Mouse (Mus musculus) small intestine, adult 2 months (tissue): ENCODE data around the gene Gpr88. TPM values are rescaled to one million over a fixed set of nuclear protein-coding genes. Genes with fewer than 3 reads are reported as not detected.

ENCODE experiments used
- H3K27ac ChIP-seq: fragments of 200-500 bp; 2 replicates; pipeline ENCODE4 v1.5.1; 2012; ENCODE audit warnings: low read depth, low read length, control low read depth, inconsistent platforms; ENCODE audit not compliant: insufficient read depth
- H3K27me3 ChIP-seq: fragments of 200-500 bp; 2 replicates; pipeline ENCODE4 v1.6.1; 2012; ENCODE audit warnings: mild to moderate bottlenecking, moderate library complexity, low read length, inconsistent platforms; ENCODE audit not compliant: control insufficient read depth, insufficient read depth
- H3K36me3 ChIP-seq: fragments of 200-500 bp; 2 replicates; pipeline ENCODE4 v1.6.1; 2012; ENCODE audit warnings: mild to moderate bottlenecking, low read length, control low read depth, inconsistent platforms; ENCODE audit not compliant: control insufficient read depth, insufficient read depth
- H3K4me1 ChIP-seq: fragments of 200-500 bp; 2 replicates; pipeline ENCODE4 v1.6.1; 2012; ENCODE audit warnings: low read length, inconsistent platforms, mixed read lengths; ENCODE audit not compliant: control insufficient read depth, insufficient read depth, insufficient read length
- H3K4me3 ChIP-seq: fragments of 200-500 bp; 2 replicates; pipeline ENCODE4 v1.5.1; 2012; ENCODE audit warnings: low read depth, mild to moderate bottlenecking, control low read depth, inconsistent platforms, low read length, moderate library complexity
- CTCF ChIP-seq: fragments of 200-500 bp; IDR thresholded peaks from 2 replicates; pipeline ENCODE4 v1.5.1; 2012; ENCODE audit warnings: low read depth, mild to moderate bottlenecking, control low read depth, inconsistent platforms, low read length, moderate library complexity, mixed read lengths; ENCODE audit not compliant: insufficient replicate concordance, insufficient read length; ENCODE audit errors: extremely low read depth
- POLR2A ChIP-seq: fragments of 200-500 bp; IDR thresholded peaks from 2 replicates; pipeline ENCODE4 v1.6.1; 2012; ENCODE audit warnings: low read depth, mild to moderate bottlenecking, control low read depth, inconsistent platforms, low read length, moderate library complexity
- WGBS: fragments of 180-500 bp; shearing (Covaris S2); methylation state at CpG from one replicate; pipeline ENCODE4 v1.1.7; 2018; 5-methylcytosine and 5-hydroxymethylcytosine counted together
- polyA plus RNA-seq: library from polyadenylated mRNA; depleted of rRNA; stranded (reverse); fragments of >200 nt; gene quantifications from 2 replicates; pipeline ENCODE4 v1.2.3, GENCODE M21; 2012

The Gpr88 gene
- polyA plus RNA-seq, 1 experiment, result 0.63 TPM

DNA sequence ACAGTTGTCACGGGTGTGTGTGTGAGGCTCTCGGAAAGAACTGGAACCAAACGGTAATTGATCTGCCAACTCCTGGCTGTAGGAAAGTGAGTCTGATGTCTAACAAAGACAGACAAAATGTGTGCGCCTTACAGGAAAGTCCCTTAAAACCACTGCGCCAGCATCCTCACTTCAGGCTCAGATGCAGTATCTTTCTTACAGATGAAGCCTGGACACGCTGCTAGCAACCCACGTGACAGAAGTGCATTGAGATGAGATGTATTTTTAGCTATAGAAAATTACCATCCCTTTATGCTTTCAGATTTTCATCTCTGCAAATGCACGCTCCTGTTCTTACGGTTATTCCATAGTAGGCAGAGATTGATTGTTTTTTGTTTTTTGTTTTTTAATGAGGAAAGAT, 10.6 kb downstream of the Gpr88 start:
- no peak overlapping the region for H3K27ac ChIP-seq
- WGBS, result 85% methylated on average over 9 of the region's 9 CpGs
- TF ChIP-seq POLR2A (no peak), CTCF (no peak)
- H3K36me3 ChIP-seq, result no peaks in the 10 kb centered on the region
- no peak overlapping the region for H3K4me3 ChIP-seq
- H3K4me1 ChIP-seq, result no peaks in the 10 kb centered on the region
- H3K27me3 ChIP-seq, result no peaks in the 10 kb centered on the region

DNA sequence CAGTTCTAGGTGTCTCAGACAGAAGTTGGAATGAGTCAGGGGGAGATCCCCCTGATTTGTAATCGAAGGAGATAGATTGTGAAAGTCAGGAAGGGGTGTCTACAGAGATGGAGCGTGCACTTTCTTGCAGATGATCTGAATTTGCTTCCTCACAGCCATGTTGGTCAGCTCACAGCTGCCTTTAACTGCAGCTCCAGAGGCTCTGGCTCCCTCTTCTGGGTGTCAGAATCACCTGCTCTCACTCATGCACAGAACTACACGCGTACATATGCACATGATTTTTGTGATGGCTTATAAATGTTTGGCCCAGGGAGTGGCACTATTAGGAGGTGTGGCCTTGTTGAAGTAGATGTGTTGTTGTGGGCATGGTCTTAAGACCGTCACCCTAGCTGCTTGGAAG, 15.8 kb downstream of the Gpr88 start:
- H3K4me3 ChIP-seq, result no peak overlapping the region
- H3K27me3 ChIP-seq, result no peaks in the 10 kb centered on the region
- TF ChIP-seq POLR2A, result no peak
- no peak for TF ChIP-seq CTCF
- H3K4me1 ChIP-seq, result no peaks in the 10 kb centered on the region
- WGBS, result 86% methylated on average over 5 of the region's 5 CpGs
- no peaks in the 10 kb centered on the region for H3K36me3 ChIP-seq
- H3K27ac ChIP-seq, result no peak overlapping the region

DNA sequence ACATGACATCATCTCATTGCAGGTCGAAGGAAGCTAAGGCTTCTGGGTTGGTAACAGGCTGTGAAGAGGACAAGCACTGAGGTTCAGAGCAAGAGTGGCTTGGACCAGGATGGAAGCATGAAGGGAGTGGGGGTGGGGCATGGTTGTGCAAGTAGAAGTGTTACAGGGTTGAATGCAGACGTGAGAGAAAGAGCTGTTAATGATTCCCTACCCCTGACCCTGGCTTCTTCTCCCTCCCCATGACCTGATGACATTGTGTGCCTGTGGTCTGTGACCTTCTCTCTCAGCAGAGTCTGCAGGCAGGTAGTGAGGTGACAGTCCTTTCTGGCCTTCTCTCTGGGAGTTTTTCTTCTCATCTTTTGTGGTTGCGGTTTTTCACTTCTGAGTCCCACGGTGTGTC, 16.4 kb downstream of the Gpr88 start:
- TF ChIP-seq POLR2A (no peak), CTCF (no peak)
- Histone ChIP-seq H3K27me3 (no peaks in the 10 kb centered on the region), H3K4me1 (no peaks in the 10 kb centered on the region), H3K36me3 (no peaks in the 10 kb centered on the region), H3K4me3 (no peak overlapping the region), H3K27ac (no peak overlapping the region)
- 62% methylated on average over 4 of the region's 4 CpGs for WGBS

DNA sequence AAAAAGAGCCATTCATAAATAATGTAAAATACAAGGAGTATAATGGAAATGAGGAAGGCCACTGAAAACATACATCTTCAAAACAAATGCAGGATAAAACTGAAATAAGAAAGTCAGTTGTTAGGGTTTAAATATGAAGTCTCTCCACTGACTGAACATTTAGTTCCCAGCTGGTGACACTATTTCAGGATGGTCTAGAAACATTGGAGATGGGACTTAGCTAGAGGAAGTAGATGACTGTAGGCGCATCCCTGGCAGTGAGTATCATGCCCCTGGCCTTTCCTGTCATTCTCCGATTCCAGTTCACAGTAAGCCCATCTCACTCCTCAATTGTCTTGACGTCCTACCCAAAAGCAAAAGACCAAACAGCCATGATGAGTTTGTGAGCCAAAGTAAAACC, 19.8 kb downstream of the Gpr88 start:
- Histone ChIP-seq H3K4me3 (no peak overlapping the region), H3K27me3 (no peaks in the 10 kb centered on the region), H3K27ac (no peak overlapping the region), H3K4me1 (no peaks in the 10 kb centered on the region), H3K36me3 (no peaks in the 10 kb centered on the region)
- 88% methylated on average over 3 of the region's 3 CpGs for WGBS
- TF ChIP-seq POLR2A (no peak), CTCF (no peak)

DNA sequence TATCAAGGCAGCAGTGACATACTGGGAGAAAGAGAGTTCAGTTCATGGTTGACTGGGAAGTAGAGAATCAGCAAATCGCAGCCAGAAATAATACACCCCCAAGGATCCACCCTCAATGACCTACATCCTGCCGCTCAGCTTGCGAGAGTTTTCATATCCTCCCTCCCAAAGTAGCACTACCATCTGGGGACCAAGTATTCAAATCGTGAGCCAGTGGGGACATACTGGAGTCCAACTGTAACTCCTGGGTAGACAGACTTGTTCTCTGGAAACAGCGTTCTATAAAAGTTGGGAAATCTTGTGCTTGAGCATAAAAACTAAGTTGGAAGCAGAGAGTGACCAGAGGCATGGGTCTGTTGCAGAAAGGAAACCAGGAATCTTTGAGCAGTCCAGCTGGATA, 20.5 kb downstream of the Gpr88 start:
- Histone ChIP-seq H3K4me1 (no peaks in the 10 kb centered on the region), H3K27ac (no peak overlapping the region), H3K36me3 (no peaks in the 10 kb centered on the region), H3K27me3 (no peaks in the 10 kb centered on the region), H3K4me3 (no peak overlapping the region)
- WGBS, result 82% methylated on average over 5 of the region's 5 CpGs
- TF ChIP-seq CTCF, result no peak
- TF ChIP-seq POLR2A, result no peak

DNA sequence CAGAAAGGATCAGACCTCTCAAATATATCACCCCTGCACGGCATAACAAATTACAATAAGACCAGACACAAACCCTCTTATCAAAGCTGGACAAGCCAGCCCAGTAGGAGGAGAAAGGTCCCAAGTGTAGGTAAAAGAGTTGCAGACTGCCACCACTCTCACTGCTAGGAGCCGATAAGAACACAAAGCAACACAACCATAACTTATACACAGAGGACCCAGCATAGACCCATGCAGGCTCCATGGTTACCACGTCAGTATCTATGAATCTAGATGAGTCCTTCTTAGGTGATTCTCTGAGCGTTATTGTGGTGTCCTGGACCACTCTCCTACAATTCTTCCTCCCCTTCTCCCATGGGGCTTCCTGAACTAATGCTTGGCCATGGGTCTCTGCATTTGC, 24.0 kb downstream of the Gpr88 start:
- no peak for TF ChIP-seq POLR2A
- TF ChIP-seq CTCF, result no peak
- Histone ChIP-seq H3K27ac (no peak overlapping the region), H3K4me3 (no peak overlapping the region), H3K4me1 (no peaks in the 10 kb centered on the region), H3K27me3 (no peaks in the 10 kb centered on the region), H3K36me3 (no peaks in the 10 kb centered on the region)
- WGBS, result 86% methylated on average over 4 of the region's 4 CpGs

DNA sequence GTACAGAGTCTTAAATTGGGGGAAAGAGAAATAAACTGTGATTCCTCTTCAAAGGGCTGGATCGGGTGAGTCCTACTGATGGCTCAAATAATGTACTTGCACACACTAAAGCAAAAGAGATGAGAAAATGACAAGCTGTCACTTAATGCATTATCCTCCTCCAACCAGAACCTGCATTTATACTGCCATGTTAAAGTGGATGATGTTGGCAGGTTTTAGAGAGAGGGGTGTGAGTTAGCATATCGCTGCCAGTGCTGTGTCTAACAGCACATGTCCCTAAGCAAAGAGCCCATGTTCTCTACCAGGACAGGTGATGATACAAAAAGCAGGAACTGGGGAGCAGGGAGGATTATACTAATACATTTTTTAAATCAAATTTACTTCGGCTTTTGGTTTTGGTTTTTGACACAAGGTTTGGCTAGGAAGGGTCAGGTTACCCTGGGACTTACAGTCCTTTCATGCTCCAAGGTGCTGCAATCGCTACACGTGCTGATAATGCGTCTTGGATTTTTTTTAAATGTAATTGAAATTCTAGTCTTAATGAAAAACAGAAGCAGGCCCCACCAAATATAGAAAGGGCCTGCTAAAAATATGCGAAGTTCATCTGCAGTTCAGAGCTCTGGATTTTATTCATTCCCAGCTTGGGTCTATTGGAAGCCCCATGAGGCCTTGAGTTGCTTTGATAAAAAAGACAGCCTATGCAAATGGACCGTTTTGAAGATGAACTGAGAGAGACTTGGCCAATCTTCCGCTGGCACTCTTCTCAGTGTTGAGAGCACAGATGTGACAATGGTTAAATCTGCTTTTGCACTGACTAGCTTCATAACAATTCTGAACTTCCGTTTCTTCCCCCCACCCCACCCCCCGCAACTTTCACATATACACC, 24.7 kb downstream of the Gpr88 start:
- Histone ChIP-seq H3K27me3 (no peaks in the 10 kb centered on the region), H3K4me3 (no peak overlapping the region), H3K36me3 (no peaks in the 10 kb centered on the region), H3K4me1 (no peaks in the 10 kb centered on the region), H3K27ac (no peak overlapping the region)
- TF ChIP-seq CTCF (no peak), POLR2A (no peak)
- 79% methylated on average over 11 of the region's 11 CpGs for WGBS
